Mouse (Mus musculus): ENCODE results near the gene Shisal2b. TPM values are rescaled to one million over a fixed set of nuclear protein-coding genes. Genes with fewer than 3 reads are reported as not detected.

Shisal2b gene
- polyA plus RNA-seq, 2 experiments: not detected

GRCm38 (mm10) chr13:104832811-104833210 is 30.9 kb downstream of the Shisal2b start:
- no peak overlapping the region for H3K27ac ChIP-seq
- no peak for DNase-seq (ENCODE audit: low read depth in 3 of 3, low spot score in 3 of 3)
- H3K27me3 ChIP-seq (ENCODE audit: control insufficient read depth, insufficient read depth, low read length): no peaks in the 10 kb centered on the region
- no peak overlapping the region for H3K4me2 ChIP-seq (ENCODE audit: low read depth)
- no peaks in the 10 kb centered on the region for H3K4me1 ChIP-seq (replicated peaks; ENCODE audit: control insufficient read depth in 2 of 2, insufficient read depth in 2 of 2, low read length in 1 of 2)
- no peak overlapping the region for H3K9ac ChIP-seq (replicated peaks)
- no peak for ATAC-seq (ENCODE audit: insufficient read depth)
- H3K9me3 ChIP-seq (ENCODE audit: control insufficient read depth, low read length): no peaks in the 10 kb centered on the region
- TF ChIP-seq EP300 (IDR thresholded peaks at IDR 0.05; ENCODE audit: low read depth): no peak
- no peak for TF ChIP-seq CTCF (IDR thresholded peaks at IDR 0.05; ENCODE audit: low read depth)
- H3K4me3 ChIP-seq (ENCODE audit: insufficient read depth in 1 of 2, low read depth in 2 of 2, low read length in 2 of 2): no peak overlapping the region
- peaks cover 17% of the 10 kb centered on the region for H3K36me3 ChIP-seq (replicated peaks; ENCODE audit: control insufficient read depth, insufficient read depth, low read depth)
- 81% methylated on average over 13 of the region's 13 CpGs for WGBS (ENCODE audit: insufficient replicate concordance)

DNA sequence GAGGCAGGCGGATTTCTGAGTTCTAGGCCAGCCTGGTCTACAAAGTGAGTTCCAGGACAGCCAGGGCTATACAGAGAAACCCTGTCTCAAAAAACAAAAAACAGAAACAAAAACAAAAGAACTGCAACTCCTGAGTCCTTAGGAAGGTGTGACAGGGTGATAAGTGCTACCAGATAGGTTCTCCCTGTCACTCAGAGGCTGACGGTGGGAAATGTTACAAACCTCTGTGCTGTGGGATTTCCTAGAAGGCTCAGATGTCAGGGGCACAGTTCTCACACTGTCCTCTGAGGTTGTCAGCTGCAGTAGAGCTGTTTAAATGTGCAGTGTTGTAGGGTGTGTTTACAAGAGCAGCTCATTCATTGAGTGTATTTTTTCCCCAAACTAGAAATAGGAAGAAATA is 38.2 kb downstream of the Shisal2b start:
- Histone ChIP-seq H3K9ac (replicated peaks) (no peak overlapping the region), H3K4me2 (ENCODE audit: low read depth) (no peak overlapping the region), H3K4me1 (replicated peaks; ENCODE audit: control insufficient read depth in 2 of 2, insufficient read depth in 2 of 2, low read length in 1 of 2) (peaks cover 0 to 6% of the 10 kb centered on the region in 2 experiments; a peak in 3 of 4 replicates), H3K27ac (no peak overlapping the region), H3K4me3 (ENCODE audit: insufficient read depth in 1 of 2, low read depth in 2 of 2, low read length in 2 of 2) (no peak overlapping the region), H3K9me3 (ENCODE audit: control insufficient read depth, low read length) (no peaks in the 10 kb centered on the region), H3K36me3 (replicated peaks; ENCODE audit: control insufficient read depth, insufficient read depth, low read depth) (peaks cover 10% of the 10 kb centered on the region), H3K27me3 (ENCODE audit: control insufficient read depth, insufficient read depth, low read length) (no peaks in the 10 kb centered on the region)
- WGBS (ENCODE audit: insufficient replicate concordance): 37% methylated on average over 2 of the region's 2 CpGs
- no peak for TF ChIP-seq CTCF (IDR thresholded peaks at IDR 0.05; ENCODE audit: low read depth)
- TF ChIP-seq EP300 (IDR thresholded peaks at IDR 0.05; ENCODE audit: low read depth): no peak
- ATAC-seq (ENCODE audit: insufficient read depth): peak; percentile 19; the same call in 1 of the 2 replicates
- peak in 1 of 3 experiments; percentile 37 for DNase-seq (ENCODE audit: low read depth in 3 of 3, low spot score in 3 of 3)

- H3K4me1 ChIP-seq (replicated peaks; ENCODE audit: control insufficient read depth in 2 of 2, insufficient read depth in 2 of 2, low read length in 1 of 2): peaks cover 4 to 11% of the 10 kb centered on the region in 2 experiments; a peak in 3 of 4 replicates
- 36% methylated on average over 8 of the region's 8 CpGs for WGBS (ENCODE audit: insufficient replicate concordance)
- ATAC-seq (ENCODE audit: insufficient read depth): no peak
- H3K36me3 ChIP-seq (replicated peaks; ENCODE audit: control insufficient read depth, insufficient read depth, low read depth): peaks cover 4% of the 10 kb centered on the region; the same call in 1 of the 2 replicates
- H3K9ac ChIP-seq (replicated peaks): no peak overlapping the region
- H3K9me3 ChIP-seq (ENCODE audit: control insufficient read depth, low read length): no peaks in the 10 kb centered on the region
- no peak overlapping the region for H3K4me2 ChIP-seq (ENCODE audit: low read depth)
- no peak overlapping the region for H3K27ac ChIP-seq
- no peaks in the 10 kb centered on the region for H3K27me3 ChIP-seq (ENCODE audit: control insufficient read depth, insufficient read depth, low read length)
- DNase-seq (ENCODE audit: low read depth in 3 of 3, low spot score in 3 of 3): no peak
- TF ChIP-seq CTCF (IDR thresholded peaks at IDR 0.05; ENCODE audit: low read depth) (no peak), EP300 (IDR thresholded peaks at IDR 0.05; ENCODE audit: low read depth) (no peak)
- no peak overlapping the region for H3K4me3 ChIP-seq (ENCODE audit: insufficient read depth in 1 of 2, low read depth in 2 of 2, low read length in 2 of 2)
Observed at GRCm38 (mm10) chr13:104822411-104822838, 41.3 kb downstream of the Shisal2b start.

- H3K9ac ChIP-seq (replicated peaks): no peak overlapping the region
- ATAC-seq (ENCODE audit: insufficient read depth) (no peak), DNase-seq (ENCODE audit: low read depth in 3 of 3, low spot score in 3 of 3) (no peak)
- H3K27me3 ChIP-seq (ENCODE audit: control insufficient read depth, insufficient read depth, low read length): no peaks in the 10 kb centered on the region
- TF ChIP-seq EP300 (IDR thresholded peaks at IDR 0.05; ENCODE audit: low read depth): no peak
- TF ChIP-seq CTCF (IDR thresholded peaks at IDR 0.05; ENCODE audit: low read depth): no peak
- peaks cover under 1% of the 10 kb centered on the region; the same call in 1 of the 2 replicates for H3K36me3 ChIP-seq (replicated peaks; ENCODE audit: control insufficient read depth, insufficient read depth, low read depth)
- H3K4me1 ChIP-seq (replicated peaks; ENCODE audit: control insufficient read depth in 2 of 2, insufficient read depth in 2 of 2, low read length in 1 of 2): peaks cover 4 to 11% of the 10 kb centered on the region in 2 experiments; a peak in 3 of 4 replicates
- no peak overlapping the region for H3K4me3 ChIP-seq (ENCODE audit: insufficient read depth in 1 of 2, low read depth in 2 of 2, low read length in 2 of 2)
- no peak overlapping the region for H3K4me2 ChIP-seq (ENCODE audit: low read depth)
- 73% methylated on average over 1 of the region's 1 CpGs for WGBS (ENCODE audit: insufficient replicate concordance)
- H3K9me3 ChIP-seq (ENCODE audit: control insufficient read depth, low read length): no peaks in the 10 kb centered on the region
- no peak overlapping the region for H3K27ac ChIP-seq
Observed at GRCm38 (mm10) chr13:104821908-104822307, 41.8 kb downstream of the Shisal2b start.

DNA sequence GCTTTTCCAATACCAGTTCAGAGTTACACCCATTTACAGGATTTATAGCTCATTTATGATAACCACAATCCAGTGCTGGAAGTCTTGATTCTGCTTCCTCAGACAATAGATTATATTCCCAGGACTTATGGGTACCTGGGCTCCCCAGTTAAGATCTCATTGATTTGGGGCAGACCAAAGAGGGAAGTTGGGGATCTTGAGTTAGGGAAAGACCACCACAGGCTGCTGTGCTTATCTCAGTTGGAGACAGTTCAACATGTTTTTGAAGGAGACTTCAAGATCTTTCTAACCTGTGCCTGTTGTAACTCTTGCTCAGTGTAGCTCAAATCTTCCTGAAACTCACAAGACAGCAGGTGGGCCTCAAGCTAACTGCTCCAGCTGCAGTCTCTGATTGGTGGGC is 42.5 kb downstream of the Shisal2b start:
- Histone ChIP-seq H3K36me3 (replicated peaks; ENCODE audit: control insufficient read depth, insufficient read depth, low read depth) (no peaks in the 10 kb centered on the region), H3K4me2 (ENCODE audit: low read depth) (no peak overlapping the region), H3K9me3 (ENCODE audit: control insufficient read depth, low read length) (no peaks in the 10 kb centered on the region), H3K4me1 (replicated peaks; ENCODE audit: control insufficient read depth in 2 of 2, insufficient read depth in 2 of 2, low read length in 1 of 2) (peaks cover 4 to 11% of the 10 kb centered on the region in 2 experiments), H3K4me3 (ENCODE audit: insufficient read depth in 1 of 2, low read depth in 2 of 2, low read length in 2 of 2) (no peak overlapping the region), H3K27ac (no peak overlapping the region), H3K27me3 (ENCODE audit: control insufficient read depth, insufficient read depth, low read length) (no peaks in the 10 kb centered on the region), H3K9ac (replicated peaks) (no peak overlapping the region)
- ATAC-seq (ENCODE audit: insufficient read depth) (no peak), DNase-seq (ENCODE audit: low read depth in 3 of 3, low spot score in 3 of 3) (no peak)
- TF ChIP-seq CTCF (IDR thresholded peaks at IDR 0.05; ENCODE audit: low read depth) (no peak), EP300 (IDR thresholded peaks at IDR 0.05; ENCODE audit: low read depth) (no peak)

All from liver, embryonic 14.5 days (tissue).